Mouse (Mus musculus) liver, embryonic 13.5 days (tissue): Measurements from ENCODE around the gene Tmem176b. TPM values are rescaled to one million over a fixed set of nuclear protein-coding genes. Genes with fewer than 3 reads are reported as not detected.
"Not testable (repeated sequence)": the region's sequence is repeated elsewhere in the genome, so short reads cannot be mapped to it uniquely, and the experiment has no call there.

ENCODE experiments used
- ATAC-seq: fragments of 200-750 bp; cut with Nextera tagmentation; 2 replicates; pipeline ENCODE4 v1.8.0; 2017; ENCODE audit warnings: low read depth, mild to moderate bottlenecking, moderate number of reproducible peaks, moderate library complexity
- DNase-seq: peaks from one replicate; pipeline ENCODE4 v3.0.0; 2022
- H3K27ac ChIP-seq: fragments of 300-500 bp; sonication (generic); 2 replicates; pipeline ENCODE4 v1.5.1; 2015; ENCODE audit warnings: moderate library complexity, mild to moderate bottlenecking, inconsistent platforms
- H3K27me3 ChIP-seq: fragments of 300-500 bp; sonication (generic); 2 replicates; pipeline ENCODE4 v1.6.1; 2015; ENCODE audit warnings: mild to moderate bottlenecking, inconsistent platforms
- H3K36me3 ChIP-seq: fragments of 300-500 bp; sonication (generic); 2 replicates; pipeline ENCODE4 v1.6.1; 2015; ENCODE audit warnings: mild to moderate bottlenecking, inconsistent platforms
- H3K4me1 ChIP-seq: fragments of 300-500 bp; sonication (generic); replicated peaks from 2 replicates; pipeline ENCODE4 v1.6.1; 2015; ENCODE audit warnings: inconsistent platforms
- H3K4me2 ChIP-seq: fragments of 300-500 bp; sonication (generic); 2 replicates; pipeline ENCODE4 v1.6.1; 2015; ENCODE audit warnings: inconsistent platforms, mild to moderate bottlenecking, moderate library complexity
- H3K4me3 ChIP-seq: fragments of 300-500 bp; sonication (generic); replicated peaks from 2 replicates; pipeline ENCODE4 v1.5.1; 2015; ENCODE audit warnings: mild to moderate bottlenecking, inconsistent platforms
- H3K9ac ChIP-seq: fragments of 300-500 bp; sonication (generic); 2 replicates; pipeline ENCODE4 v1.6.1; 2015; ENCODE audit warnings: mild to moderate bottlenecking, inconsistent platforms
- H3K9me3 ChIP-seq: fragments of 300-500 bp; sonication (generic); replicated peaks from 2 replicates; pipeline ENCODE4 v1.6.1; 2016; ENCODE audit warnings: inconsistent platforms
- WGBS: fragments of 180-500 bp; shearing (Covaris S2); methylation state at CpG from one replicate; pipeline ENCODE4 v1.1.7; 2015; ENCODE audit not compliant: insufficient replicate concordance; 5-methylcytosine and 5-hydroxymethylcytosine counted together
- polyA plus RNA-seq: library from polyadenylated mRNA; unstranded; fragments of >200 nt; fragmentation: Nextera tagmentation; extraction: Ambion mirVana; gene quantifications from 2 replicates; pipeline ENCODE4 v1.2.1, GENCODE M21; 2015

The Tmem176b gene
- polyA plus RNA-seq, 1 experiment from 2014 or later = 119 TPM

DNA sequence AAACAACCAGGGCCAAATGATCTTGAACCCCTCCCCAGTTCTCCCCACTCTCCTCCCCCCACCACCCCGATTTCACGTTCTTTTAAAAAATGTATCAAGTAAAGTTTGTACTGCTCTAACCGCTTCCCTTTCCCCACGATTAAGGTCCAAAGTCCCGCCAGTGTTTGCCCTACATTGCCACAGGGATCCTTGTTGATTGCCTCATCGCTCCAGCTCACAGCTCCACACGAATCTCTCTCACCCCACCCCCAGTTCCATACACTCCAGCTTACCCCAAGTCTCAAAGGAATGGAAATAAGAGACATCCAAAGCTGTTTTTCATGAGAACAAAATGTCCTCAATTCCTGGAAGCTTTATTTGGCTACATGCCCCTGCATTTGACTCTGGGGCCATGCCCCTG lies 16.3 kb downstream of the Tmem176b start:
- Histone ChIP-seq H3K9ac (no peak overlapping the region), H3K4me1 (peaks cover 11% of the 10 kb centered on the region), H3K4me2 (no peak overlapping the region), H3K27me3 (no peaks in the 10 kb centered on the region), H3K9me3 (no peaks in the 10 kb centered on the region), H3K36me3 (no peaks in the 10 kb centered on the region), H3K4me3 (no peak overlapping the region), H3K27ac (peak overlapping the region; percentile 47)
- DNase-seq (no peak), ATAC-seq (peak; percentile 61)
- WGBS = 52% methylated on average over 7 of the region's 7 CpGs

- not testable (repeated sequence) for H3K4me3 ChIP-seq, DNase-seq, H3K4me2 ChIP-seq, H3K27ac ChIP-seq, H3K36me3 ChIP-seq, H3K27me3 ChIP-seq, ATAC-seq, H3K9ac ChIP-seq, H3K4me1 ChIP-seq, H3K9me3 ChIP-seq
- 69% methylated on average over 7 of the region's 7 CpGs for WGBS
Observed at GRCm38 (mm10) chr6:48821991-48822785, 19.1 kb downstream of the Tmem176b start.

DNA sequence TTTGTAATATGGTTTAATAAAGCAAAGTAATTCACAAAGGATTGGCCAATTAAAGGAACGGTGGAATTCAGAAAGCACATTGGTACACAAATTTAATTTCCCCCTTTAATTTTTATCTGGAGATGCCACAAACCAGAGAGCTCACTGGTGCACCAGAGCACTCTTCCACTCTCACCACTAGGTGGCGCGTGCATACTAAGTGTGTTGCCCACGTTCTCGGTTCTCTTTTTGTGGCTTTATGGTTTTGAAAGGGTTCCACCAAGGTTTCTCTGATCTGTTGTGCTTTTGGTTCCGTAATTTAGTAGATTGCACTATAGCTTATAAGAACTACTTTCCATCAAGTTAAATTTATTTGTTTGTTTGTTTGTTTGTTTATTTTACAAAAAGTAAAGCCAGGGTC lies 23.5 kb downstream of the Tmem176b start:
- Histone ChIP-seq H3K4me2 (no peak overlapping the region), H3K27ac (no peak overlapping the region), H3K9me3 (no peaks in the 10 kb centered on the region), H3K9ac (no peak overlapping the region), H3K4me3 (no peak overlapping the region), H3K27me3 (no peaks in the 10 kb centered on the region), H3K4me1 (no peaks in the 10 kb centered on the region), H3K36me3 (no peaks in the 10 kb centered on the region)
- DNase-seq = peak; percentile 20
- ATAC-seq = no peak
- 2% methylated on average over 6 of the region's 6 CpGs for WGBS

DNA sequence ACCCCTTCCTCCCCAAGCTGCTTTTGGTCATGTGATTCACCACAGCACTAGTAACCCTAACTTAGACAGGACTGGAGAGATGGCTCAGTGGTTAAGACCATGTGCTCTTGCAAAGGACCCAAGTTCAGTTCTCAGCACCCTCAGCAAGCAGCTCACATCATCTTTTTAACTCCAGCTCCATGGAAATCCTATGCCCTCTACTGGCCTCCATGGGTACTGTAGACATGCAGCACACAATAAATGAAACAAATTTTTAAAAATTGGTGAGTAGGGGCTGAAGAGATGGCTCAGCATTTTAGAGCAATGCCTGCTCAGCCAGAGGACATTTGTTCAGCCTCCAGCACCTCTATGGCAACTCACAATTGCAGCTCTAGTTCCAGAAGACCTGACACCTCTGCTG lies 26.3 kb downstream of the Tmem176b start:
- Histone ChIP-seq H3K9ac (no peak overlapping the region), H3K36me3 (no peaks in the 10 kb centered on the region), H3K27ac (no peak overlapping the region), H3K4me3 (no peak overlapping the region), H3K27me3 (no peaks in the 10 kb centered on the region), H3K4me1 (no peaks in the 10 kb centered on the region), H3K9me3 (no peaks in the 10 kb centered on the region), H3K4me2 (no peak overlapping the region)
- ATAC-seq (no peak), DNase-seq (no peak)

GRCm38 (mm10) chr6:48809494-48810219 lies 31.6 kb downstream of the Tmem176b start:
- Histone ChIP-seq H3K36me3 (no peaks in the 10 kb centered on the region), H3K4me3 (no peak overlapping the region), H3K27ac (no peak overlapping the region), H3K9me3 (no peaks in the 10 kb centered on the region), H3K4me1 (no peaks in the 10 kb centered on the region), H3K9ac (no peak overlapping the region), H3K4me2 (no peak overlapping the region), H3K27me3 (no peaks in the 10 kb centered on the region)
- 59% methylated on average over 3 of the region's 3 CpGs for WGBS
- no peak for DNase-seq
- ATAC-seq = no peak

- DNase-seq (no peak), ATAC-seq (no peak)
- no peak overlapping the region for H3K4me3 ChIP-seq
- no peaks in the 10 kb centered on the region for H3K4me1 ChIP-seq
- H3K4me2 ChIP-seq = no peak overlapping the region
- no peaks in the 10 kb centered on the region for H3K9me3 ChIP-seq
- H3K27me3 ChIP-seq = no peaks in the 10 kb centered on the region
- H3K27ac ChIP-seq = no peak overlapping the region
- no peak overlapping the region for H3K9ac ChIP-seq
- 65% methylated on average over 3 of the region's 3 CpGs for WGBS
- no peaks in the 10 kb centered on the region for H3K36me3 ChIP-seq
Observed at GRCm38 (mm10) chr6:48806746-48807145, 34.5 kb downstream of the Tmem176b start.

DNA sequence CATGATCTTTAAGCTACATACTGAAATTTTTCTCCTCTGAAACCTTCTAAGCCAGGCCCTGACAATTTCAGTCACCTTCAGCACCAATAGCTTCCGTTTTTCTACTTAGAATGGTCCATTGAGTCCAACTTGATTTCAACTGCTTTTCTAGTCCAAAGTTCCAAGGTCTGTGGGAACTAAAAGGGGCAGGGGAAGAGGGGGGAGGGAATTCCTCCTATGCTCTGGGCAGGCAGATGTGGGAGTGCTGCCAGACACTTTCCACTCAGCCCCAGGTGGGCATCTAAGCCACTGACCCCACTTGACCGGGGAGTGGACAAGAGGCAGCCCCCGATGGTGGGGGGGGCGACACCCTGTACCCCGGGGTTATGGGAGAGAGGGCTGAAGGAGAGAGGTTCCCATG lies 37.0 kb downstream of the Tmem176b start:
- DNase-seq = no peak

GRCm38 (mm10) chr6:48803406-48804051 lies 37.8 kb downstream of the Tmem176b start:
- Histone ChIP-seq H3K9me3 (no peaks in the 10 kb centered on the region), H3K4me2 (no peak overlapping the region), H3K4me1 (no peaks in the 10 kb centered on the region), H3K27ac (no peak overlapping the region), H3K36me3 (no peaks in the 10 kb centered on the region), H3K4me3 (no peak overlapping the region), H3K27me3 (no peaks in the 10 kb centered on the region), H3K9ac (no peak overlapping the region)
- ATAC-seq (no peak), DNase-seq (no peak)

More for the DNA sequence above, 37.0 kb downstream of the Tmem176b start:
- Histone ChIP-seq H3K27ac (no peak overlapping the region), H3K27me3 (no peaks in the 10 kb centered on the region), H3K4me2 (no peak overlapping the region), H3K4me3 (no peak overlapping the region), H3K4me1 (no peaks in the 10 kb centered on the region), H3K9me3 (no peaks in the 10 kb centered on the region), H3K9ac (no peak overlapping the region), H3K36me3 (no peaks in the 10 kb centered on the region)
- no peak for ATAC-seq
- WGBS = 51% methylated on average over 5 of the region's 5 CpGs

DNA sequence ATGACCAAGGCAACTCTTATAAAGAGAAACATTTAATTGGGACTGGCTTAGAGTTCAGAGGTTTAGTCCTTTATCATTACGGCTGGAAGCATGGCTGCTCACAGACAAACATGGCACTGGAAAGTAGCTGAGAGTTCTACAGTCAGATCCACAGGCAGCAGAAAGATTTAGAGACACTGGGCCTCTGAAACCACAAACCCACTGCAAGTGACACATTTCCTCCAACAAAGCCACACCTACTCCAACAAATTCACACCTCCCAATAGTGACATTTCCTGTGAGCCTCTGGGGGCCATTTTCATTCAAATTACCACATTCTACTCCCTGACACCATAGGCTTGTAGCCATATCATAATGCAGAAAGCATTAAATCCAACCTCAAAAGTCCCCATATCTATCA lies 39.4 kb downstream of the Tmem176b start:
- WGBS = 20% methylated on average over 1 of the region's 1 CpGs
- no peak overlapping the region for H3K4me2 ChIP-seq
- H3K9me3 ChIP-seq = no peaks in the 10 kb centered on the region
- H3K27ac ChIP-seq = no peak overlapping the region
- no peak for DNase-seq
- H3K9ac ChIP-seq = no peak overlapping the region
- no peaks in the 10 kb centered on the region for H3K27me3 ChIP-seq
- H3K4me1 ChIP-seq = no peaks in the 10 kb centered on the region
- no peak for ATAC-seq
- no peaks in the 10 kb centered on the region for H3K36me3 ChIP-seq
- no peak overlapping the region for H3K4me3 ChIP-seq

DNA sequence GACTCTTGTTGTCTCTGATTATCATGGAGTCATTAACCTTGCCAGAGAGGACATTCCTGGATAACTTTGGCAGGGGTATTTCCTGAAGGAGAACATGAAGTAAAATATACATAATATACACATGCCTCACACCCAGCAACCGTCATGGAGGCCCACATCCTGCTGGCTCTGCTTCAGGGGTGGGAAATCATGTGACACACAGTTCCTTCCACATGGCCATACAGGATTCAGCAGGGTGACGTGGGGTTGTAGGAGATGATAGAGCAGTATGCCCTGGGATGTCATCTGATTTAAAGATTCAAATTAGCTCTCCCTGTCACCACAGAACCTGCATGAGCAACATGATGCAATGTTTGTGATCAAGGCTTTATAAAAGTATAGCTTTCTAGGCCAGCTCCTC lies 53.4 kb downstream of the Tmem176b start:
- H3K4me1 ChIP-seq = no peaks in the 10 kb centered on the region
- no peaks in the 10 kb centered on the region for H3K9me3 ChIP-seq
- ATAC-seq (no peak), DNase-seq (no peak)
- no peak overlapping the region for H3K4me2 ChIP-seq
- no peak overlapping the region for H3K4me3 ChIP-seq
- WGBS = 42% methylated on average over 2 of the region's 2 CpGs
- no peak overlapping the region for H3K9ac ChIP-seq
- no peaks in the 10 kb centered on the region for H3K36me3 ChIP-seq
- no peak overlapping the region for H3K27ac ChIP-seq
- no peaks in the 10 kb centered on the region for H3K27me3 ChIP-seq

DNA sequence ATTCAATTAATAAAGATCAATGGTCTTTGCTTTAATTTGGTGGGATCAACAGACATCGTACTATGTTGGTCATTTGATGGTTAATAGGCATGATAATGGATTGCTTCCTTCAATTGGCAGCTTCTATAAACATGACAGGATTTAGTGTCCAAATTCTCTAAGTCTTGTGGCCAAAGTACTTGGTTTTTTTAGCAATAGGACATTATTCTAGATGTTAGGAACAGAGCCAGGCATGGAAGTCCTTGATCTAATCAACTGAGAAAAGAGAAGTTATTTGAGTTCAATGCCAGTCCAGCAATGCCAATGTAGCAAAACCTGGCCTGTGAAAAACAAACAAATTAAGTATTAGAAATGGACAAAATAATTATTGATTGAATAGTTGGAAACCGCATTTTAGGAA lies 55.7 kb downstream of the Tmem176b start:
- H3K36me3 ChIP-seq = no peaks in the 10 kb centered on the region
- no peak overlapping the region for H3K4me3 ChIP-seq
- 53% methylated on average over 2 of the region's 2 CpGs for WGBS
- H3K9me3 ChIP-seq = no peaks in the 10 kb centered on the region
- H3K9ac ChIP-seq = no peak overlapping the region
- H3K27ac ChIP-seq = no peak overlapping the region
- ATAC-seq = no peak
- DNase-seq = no peak
- H3K27me3 ChIP-seq = no peaks in the 10 kb centered on the region
- no peaks in the 10 kb centered on the region for H3K4me1 ChIP-seq
- no peak overlapping the region for H3K4me2 ChIP-seq
